Mouse (Mus musculus) CH12F3 (cell line): Measurements from ENCODE around the gene Fmo6.

ENCODE experiments used
- in situ Hi-C: fragments of 300-500 bp; cut with MboI; formaldehyde crosslinking; loops from 2 replicates; pipeline ENCODE4 v1.14.3; 2020; ENCODE audit warnings: low sequenced_read_pairs

The Fmo6 gene

GRCm38 (mm10) chr1:162937415-162937814 is at the start of gene Fmo6:
Gene Fmo6 (minus strand): TSS chr1:162937515.
- in situ Hi-C loops: no loop called here

DNA sequence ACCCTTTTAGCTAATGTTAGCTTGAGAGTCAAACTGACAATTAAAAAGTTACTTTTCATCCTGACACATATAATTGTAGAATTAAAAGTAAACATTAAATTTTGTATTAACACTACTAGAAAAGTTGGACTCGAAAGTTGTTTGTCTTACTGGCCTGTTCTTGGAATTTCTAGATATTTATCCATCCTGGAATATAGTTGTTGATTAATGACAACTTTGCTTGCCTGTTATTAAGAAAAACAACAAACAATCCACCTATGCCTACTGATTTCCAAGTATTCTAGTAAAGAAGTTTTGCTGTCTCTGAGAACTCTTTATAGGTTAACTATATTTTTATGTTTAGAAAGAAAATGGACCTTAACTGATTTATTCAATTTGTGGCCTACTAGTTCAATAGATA is 49.5 kb upstream of the Fmo6 start:
- in situ Hi-C loops: no loop called here

DNA sequence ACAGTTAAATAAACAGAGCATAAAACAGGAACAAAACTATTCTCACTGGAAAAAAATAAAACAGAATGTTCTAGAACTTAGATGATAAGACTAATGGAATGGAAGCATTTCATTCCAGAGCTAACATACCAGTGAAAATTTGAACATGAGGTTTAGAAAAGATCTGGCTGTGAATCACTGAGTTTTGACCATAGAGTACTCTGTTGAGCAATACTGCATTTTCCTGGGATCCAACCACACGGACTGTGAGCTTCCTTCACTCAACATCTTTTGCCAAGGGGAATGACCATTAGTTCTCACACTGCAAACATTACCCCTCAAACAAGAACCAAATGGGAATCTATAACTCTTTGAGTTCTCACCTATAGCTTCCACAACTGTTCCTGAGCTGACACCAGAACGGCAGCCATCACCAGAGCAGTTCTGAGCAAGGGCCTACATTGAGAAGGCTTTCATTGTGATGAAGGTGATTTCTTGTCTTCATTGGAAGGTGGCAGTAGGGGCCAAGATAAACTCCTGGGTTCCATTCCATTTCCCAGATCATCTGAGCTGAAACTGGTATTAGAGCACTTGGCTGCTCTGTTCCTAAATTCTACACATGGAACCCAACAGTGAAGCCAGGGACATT is 48.9 kb upstream of the Fmo6 start:
- in situ Hi-C loops: no loop called here

- in situ Hi-C loops: no loop called here
Measured at GRCm38 (mm10) chr1:162984428-162984827, 47.1 kb upstream of the Fmo6 start, which contains the start of gene Fmo3. Gene Fmo3 (minus strand): TSS chr1:162984528.

GRCm38 (mm10) chr1:162963556-162963955 is 26.2 kb upstream of the Fmo6 start:
- in situ Hi-C loops: no loop called here

DNA sequence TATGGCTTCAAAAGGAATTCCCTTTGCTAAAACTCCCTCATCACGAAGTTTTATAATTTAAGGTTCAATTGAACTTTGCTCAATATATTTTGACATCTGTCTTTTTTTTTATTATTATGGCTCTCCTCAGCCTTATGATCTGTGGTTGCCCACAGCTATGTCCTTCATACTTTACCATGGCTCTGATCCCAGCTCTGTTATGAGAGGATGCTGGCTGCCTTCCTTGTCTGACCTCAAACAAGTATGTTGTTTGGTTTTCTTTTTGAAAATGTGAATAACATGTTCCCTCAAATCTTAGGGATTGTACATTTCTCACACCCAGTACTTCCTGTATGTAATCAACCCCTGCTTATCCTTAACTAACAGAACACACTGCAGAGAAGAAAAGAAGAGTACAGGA is 20.1 kb upstream of the Fmo6 start:
- in situ Hi-C loops: no loop called here

DNA sequence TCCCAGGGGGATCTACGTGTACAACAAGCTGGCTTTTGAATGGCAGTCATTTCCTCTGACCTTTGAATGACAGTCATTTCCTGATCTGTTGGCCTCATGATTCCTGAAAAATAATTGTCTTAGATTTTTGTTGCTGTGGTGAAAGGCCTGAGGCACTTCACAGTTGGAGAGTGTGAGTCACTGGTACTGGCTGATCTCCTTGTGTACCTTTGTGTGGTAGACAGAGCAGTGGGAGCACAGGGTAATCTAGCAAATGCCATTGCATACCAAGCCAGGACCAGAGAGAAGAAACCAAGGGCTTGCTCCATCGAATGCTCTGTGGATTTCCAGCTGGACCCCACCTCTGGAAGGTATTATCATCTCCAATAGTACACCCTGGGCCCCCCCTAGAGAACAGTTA is 15.8 kb upstream of the Fmo6 start:
- in situ Hi-C loops: no loop called here

- in situ Hi-C loops: no loop called here
Measured at GRCm38 (mm10) chr1:162949763-162950162, 12.4 kb upstream of the Fmo6 start.

DNA sequence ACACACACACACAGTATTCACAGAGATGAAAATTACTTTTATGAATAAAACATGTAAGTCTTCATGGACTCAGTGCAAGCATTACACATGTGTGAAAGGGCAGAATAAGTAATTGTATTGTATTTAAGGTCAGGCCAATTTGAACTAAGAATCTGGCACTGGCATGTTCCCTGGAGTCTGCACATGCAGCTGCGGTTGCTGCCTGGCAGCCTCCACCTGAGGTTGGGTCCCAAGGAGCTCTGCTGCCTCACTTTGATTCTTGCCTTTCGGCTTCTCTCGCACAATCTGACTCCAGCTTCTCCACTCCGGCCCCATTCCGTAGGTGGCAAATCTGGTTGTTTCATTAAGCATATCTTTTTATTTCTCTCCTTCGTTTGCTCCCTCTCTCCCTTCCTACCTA is 10.6 kb upstream of the Fmo6 start:
- in situ Hi-C loops: no loop called here

GRCm38 (mm10) chr1:162946837-162947558 is 9.7 kb upstream of the Fmo6 start:
- in situ Hi-C loops: no loop called here

GRCm38 (mm10) chr1:162943700-162944099 is 6.4 kb upstream of the Fmo6 start:
- in situ Hi-C loops: no loop called here

GRCm38 (mm10) chr1:162938696-162939351 is 1.5 kb upstream of the Fmo6 start:
- in situ Hi-C loops: no loop called here

DNA sequence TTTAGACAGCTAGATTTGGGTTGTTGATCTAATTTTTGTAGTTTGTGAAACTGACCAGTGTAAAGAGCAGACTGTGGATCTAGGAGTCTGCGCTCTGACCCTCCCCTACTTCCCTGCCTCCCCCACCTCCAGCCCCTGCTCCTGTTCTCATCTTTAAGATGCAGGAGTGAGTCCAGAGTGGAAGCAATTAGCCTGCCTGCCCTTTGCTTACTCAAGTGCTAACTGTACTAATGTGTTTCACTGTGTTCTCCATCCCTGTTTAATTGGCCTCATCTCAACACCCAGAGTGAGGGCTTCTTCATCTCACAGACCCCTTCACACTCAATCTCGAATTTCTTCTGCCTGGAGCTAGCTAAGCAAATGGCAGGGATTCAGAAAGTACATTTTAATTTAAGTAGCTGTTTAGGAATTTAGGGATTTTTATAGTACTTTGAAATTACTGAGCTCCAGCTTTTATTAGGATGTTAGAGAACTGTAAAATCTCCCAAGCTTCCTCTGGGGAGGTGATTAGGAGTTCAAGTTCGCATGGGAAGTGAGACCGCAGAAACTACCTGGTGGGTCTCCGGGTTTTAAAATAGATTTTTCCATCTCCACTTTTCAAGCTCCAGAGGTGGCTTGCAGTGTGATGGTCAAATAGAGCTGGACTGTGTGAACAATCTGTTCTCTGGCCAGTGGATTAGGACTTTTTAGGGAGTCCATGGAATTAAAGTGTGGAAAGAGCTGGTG is 818 bp upstream of the Fmo6 start:
- in situ Hi-C loops: no loop called here

DNA sequence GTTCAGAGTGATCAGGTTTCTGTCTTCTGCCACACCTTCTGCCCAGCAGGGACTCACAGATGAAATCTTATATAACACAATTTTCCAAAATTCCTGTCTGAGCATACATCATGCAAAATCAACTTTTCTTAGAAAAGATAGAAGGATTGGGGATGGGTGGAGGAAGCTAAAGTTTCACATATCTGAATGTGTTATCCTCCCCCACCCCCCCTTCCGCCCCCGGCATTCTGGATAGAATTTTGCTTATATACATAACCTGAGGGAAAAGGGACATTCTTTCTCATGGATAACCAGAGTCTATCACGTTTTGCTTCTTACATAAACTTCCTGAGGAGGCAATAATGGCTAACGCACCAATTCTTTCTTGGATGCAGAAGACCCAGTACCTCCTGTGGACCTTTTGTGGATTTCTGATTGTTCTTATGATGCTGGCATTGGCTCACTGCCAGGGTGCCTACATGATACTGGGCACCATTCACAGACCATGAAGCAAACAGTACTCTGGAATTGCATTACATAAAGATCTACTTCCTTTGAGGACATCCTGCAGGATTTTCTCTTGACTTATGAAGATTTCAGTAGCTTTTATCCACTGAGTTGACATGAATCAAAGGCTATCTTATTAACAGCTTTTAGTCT is 2.8 kb downstream of the Fmo6 start:
- in situ Hi-C loops: no loop called here

DNA sequence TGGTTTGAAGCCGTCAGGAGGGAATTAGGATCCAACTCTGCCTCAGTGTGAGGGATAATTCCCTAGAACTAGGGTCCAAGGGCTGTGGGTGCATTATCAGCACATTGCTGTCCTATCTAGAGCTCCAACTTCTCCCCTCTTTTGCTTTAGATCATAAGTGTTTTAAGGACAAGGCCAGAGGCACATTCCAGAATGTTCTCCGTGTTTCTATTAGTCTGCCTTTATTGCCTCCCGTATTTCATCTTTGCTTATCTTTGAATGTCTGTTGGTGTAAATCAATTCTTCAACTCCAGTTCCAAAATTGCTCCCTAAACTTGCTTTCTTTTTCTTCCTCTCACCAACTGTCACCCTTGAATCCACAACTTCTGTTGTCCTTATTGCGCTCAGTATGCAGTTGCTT is 4.9 kb downstream of the Fmo6 start:
- in situ Hi-C loops: no loop called here

GRCm38 (mm10) chr1:162931880-162932279 is 5.4 kb downstream of the Fmo6 start:
- in situ Hi-C loops: no loop called here

DNA sequence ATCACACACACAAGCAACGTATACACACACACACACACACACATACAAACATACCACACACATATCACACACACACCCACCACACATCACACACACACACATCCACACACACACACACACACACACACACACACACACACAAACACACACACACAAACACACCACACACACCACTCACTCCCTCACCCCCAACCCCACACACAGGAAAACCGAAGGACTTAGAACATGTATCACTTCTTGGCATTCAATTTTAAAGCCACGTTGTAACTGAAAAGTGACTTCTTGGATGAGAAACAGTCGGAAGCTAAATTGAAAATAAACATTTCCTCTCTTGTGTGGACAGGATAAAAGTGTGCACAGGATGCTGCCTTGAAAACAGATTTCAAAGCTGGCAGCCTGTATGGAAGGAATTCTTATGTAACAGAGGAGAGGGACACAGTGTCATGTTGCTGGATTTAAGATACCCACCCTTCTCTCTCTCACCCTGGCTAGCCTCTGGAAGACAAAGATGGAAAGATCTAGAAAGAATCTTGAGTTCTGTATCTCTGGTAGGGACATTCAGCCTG is 5.9 kb downstream of the Fmo6 start:
- in situ Hi-C loops: no loop called here

- in situ Hi-C loops: no loop called here
Measured at GRCm38 (mm10) chr1:162930631-162931030, 6.7 kb downstream of the Fmo6 start.

DNA sequence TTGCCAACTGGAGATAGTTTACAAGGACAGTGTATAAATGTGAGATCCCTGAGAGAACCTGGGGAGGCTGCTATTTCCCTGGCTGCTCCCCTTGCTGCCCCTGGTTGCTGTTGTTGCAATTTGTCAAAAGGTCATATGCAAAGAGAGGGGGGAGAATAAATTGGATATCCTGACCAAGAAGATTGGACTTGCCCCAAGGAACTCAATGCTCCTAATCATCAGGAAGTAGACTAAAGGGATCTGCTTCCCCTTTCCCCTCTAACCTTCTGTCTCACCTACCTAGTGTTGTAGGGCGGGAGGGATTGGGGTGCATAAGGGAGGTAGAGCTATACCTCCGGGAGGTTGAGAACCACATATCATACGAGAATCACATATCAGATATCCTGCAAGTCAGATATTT is 8.2 kb downstream of the Fmo6 start:
- in situ Hi-C loops: no loop called here

DNA sequence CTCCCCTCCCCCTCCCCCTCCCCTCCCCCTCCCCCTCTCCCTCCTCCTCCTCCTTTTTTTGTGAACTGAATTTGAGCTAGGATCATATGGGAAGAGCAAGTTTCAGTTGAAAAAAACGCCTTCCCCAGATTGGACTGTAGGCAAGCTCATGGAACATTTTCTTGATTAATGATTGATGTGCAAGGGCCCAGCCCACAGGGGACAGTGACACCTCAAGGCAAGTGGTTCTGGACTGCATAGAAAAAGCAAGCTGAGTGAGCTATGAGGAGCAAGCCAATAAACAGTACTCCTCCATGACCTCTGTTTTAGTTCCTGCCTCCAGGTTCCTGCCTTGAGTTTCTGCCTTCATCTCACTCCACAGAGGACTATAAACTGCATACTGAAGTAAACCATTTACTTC is 12.2 kb downstream of the Fmo6 start:
- in situ Hi-C loops: no loop called here

GRCm38 (mm10) chr1:162916661-162917060 is 20.7 kb downstream of the Fmo6 start:
- in situ Hi-C loops: no loop called here
